Mouse (Mus musculus) ovary, postnatal 14 days (tissue): Measurements from ENCODE around the gene Phrf1.

Source experiments
- DNase-seq: peaks from one replicate; pipeline ENCODE4 v3.0.0; 2022; ENCODE audit warnings: low spot score

Gene Phrf1

DNA sequence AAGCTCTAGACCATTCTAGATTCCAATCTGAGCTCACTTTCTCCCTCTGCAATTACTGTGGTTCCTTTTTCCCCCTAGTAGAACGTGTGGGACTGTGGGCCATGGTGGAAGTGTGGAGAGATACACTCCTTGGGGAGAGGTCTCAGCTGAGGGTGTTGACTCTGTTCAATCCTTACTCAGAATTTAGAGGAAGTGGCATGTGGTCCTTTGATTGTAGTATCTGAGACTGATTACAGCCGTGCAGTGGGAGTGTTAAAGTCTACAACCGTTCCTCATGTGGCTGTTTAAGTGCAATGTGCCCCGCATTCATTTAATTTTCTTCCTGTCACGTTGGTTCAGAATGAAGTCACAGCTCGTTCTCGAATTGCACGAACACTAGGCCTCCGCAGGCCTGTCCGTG is 27.6 kb downstream of the Phrf1 start:
- no peak for DNase-seq

DNA sequence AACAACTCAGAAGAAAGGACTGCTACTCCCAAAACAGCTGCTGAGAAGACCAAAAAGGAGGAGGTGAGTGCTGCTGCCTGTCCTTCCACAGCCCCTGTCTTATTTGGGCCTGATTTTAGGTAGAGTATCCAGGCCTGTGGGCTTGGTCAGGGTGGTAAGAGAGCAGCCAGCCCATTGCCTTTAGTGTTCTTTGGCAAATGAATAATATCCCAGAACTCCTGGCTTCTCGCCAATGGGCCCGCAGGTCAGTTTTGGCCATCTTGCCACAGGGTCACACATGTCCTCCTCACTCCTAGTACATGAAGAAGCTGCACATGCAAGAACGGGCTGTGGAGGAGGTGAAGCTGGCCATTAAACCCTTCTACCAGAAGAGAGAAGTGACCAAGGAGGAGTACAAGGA is 32.9 kb downstream of the Phrf1 start:
- no peak for DNase-seq

DNA sequence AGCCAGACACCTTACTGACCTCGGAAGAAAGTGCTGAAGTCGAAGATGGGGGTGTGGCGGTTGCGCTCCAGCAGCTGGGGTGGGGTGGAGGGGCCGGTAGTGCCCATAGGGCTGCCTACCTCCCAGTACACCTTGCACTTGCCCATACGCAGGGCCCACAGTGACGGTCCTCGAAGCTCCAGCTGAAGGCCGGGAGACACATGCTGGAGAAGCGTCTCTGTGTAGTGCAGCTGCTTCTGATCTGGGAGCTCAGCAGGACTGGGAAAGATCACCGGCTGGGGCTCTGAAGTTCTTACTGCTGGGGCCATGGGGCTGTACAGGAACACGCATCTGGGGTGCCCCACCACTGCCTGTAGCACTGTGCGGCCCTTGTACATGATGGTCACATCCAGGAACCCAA is 35.1 kb downstream of the Phrf1 start:
- no peak for DNase-seq

DNA sequence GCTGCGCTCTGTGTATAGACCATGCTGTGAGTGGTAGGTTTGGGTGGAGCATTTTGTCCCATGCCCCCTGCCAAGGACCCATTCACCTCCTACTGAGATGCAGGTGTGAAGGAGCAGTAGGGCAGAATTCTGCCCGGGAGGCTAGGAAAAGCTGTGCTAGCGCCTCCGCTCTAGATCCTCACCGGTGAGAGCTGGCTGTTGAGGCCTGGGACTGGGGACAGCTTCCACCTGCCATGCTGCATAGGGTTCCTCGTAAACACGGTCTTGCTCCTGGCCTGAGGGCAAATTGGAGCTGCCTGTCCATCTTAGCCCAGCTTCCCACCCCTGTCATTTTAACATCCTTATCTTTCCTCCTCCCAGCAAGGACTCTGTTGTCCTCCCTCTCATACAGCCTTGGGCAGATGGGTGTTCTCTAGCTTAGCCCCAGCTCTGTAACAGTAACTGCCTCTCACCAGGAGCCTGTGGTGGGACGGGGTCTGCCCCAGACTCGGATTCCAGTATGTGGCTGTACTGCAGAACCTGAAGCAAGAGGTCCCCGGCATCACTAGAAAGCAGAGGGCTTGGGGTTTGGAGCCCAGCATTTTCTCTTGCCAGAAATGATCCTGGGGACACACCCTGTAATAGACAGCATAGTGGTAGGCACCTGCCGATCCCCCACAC is 35.6 kb downstream of the Phrf1 start:
- no peak for DNase-seq

DNA sequence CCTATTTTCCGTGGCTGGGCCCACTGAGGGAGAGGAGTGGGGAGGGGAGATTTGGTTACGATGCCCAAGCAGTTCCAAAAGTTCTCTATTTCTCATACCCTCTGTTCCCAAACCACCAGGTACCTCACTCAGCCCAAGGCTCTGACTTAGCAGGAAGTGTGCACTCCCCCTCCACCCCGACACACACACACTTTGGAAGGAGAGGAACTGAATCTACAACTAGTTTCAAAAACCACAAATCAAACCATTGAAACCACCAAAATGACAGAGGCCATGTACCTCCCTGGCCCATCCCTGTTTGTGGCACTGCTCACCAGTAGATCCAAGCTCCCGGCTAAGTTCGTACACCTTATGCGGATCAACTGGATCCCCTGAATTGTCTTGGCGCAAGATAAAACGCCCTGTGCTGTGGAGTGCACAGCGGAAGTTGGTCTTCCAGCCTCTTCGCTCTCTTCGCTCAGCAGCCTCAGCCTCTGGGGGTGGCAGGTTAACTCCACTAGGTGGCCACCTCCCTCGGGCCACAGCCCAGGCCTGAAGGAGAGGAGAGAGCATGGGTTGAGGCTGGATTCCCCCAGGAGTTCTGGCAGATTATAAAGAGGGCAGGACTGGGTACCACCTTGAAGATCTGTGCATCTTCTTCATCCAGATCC is 36.3 kb downstream of the Phrf1 start:
- DNase-seq = peak; percentile 30

GRCm38 (mm10) chr7:141265411-141265738 is 36.8 kb downstream of the Phrf1 start:
- no peak for DNase-seq

- peak; percentile 42 for DNase-seq
Observed at GRCm38 (mm10) chr7:141265739-141266561, 37.4 kb downstream of the Phrf1 start, which contains the start of gene Irf7. Irf7 (minus strand) TSS chr7:141266481.

GRCm38 (mm10) chr7:141268466-141269272 is 40.1 kb downstream of the Phrf1 start:
- no peak for DNase-seq

- no peak for DNase-seq
Observed at GRCm38 (mm10) chr7:141269273-141269545, 40.6 kb downstream of the Phrf1 start.

GRCm38 (mm10) chr7:141270631-141271030 is 42.0 kb downstream of the Phrf1 start:
- no peak for DNase-seq

DNA sequence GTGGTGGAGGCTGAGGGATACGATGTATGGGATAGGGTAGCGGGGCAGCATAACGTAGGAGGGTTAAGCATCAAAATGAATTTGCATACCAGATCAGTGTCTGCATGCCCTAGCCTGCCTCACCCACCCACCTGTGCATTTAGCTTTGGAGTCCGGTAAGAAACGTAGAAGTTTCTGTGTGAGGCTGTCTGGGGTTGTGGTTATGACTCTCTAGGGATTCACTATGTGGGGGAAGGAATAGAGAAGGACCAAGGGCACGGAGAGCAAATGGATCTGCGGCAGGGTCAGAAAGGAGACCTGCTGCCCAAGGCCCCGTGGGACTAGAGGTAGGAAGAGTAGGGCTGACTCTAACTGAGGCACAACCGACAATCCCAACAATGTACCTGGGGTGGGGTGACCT is 46.8 kb downstream of the Phrf1 start:
- DNase-seq = no peak

DNA sequence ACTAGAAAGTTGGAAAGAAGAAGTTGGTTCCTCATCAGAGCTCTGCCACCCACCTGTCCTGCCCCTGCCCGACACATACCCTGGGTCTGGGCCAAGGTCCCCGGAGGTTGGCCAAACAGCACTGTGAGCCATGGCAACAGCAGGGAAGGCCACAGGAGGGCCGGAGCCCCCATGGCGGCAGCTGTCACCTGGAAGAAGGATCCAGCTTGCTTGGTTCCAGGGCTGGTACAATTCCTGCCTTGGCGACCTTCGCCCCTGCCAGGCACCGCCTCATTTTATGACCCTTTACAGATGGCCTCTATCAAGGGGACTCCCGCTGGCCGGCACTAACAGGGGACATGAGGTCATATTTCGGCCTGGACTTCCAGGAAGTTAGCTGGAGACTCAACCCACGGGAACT is 48.0 kb downstream of the Phrf1 start, which contains the start of gene Cdhr5:
TSS of gene Cdhr5 (minus strand) at position 241 of the 400 bp plus-strand sequence.
- DNase-seq = no peak

DNA sequence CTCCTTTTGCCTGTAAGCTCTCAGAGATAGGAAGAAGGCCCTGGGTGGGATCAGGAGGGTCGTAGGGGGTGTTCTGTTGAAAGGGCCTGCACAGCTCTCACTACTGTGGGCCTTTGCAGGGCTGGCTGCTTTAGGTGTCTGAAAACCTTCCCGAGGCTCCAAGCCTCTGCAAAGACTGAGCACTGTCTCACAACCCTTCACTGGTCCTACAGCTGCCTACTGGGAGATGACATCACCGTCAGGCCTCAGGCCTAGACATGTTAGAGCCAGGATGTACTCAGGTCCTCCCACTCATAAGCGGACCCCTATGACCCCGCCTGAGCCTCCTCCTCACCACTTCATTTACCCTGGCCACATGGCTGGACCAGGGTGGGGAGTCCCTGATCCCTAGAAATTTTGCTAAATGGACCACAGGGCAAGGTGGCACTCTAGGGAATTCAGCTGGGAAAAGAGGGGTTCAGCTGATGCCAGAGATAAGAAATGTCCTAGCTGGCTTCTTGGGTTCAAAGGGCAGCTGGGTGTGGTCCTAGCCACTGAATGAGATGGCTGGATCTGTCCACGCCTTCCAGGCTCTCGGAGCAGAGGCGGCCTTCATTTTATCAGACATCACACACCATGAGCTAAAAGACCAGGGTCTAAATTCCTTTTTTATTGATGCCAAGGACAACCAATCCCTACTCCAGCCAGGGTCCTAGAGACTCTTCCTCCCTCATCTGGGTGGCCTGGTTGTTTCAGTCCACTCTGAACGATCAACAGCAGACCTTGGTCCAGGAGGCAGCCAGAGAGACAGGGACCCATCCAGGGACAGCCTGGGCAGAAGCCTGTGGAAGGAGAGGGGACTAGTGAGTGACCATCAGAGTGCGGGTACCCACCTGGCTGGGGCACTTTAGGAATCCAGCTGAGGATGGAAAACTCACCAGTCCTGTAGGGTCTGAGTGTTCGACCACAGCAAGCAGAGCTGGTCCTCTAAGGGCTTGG is 49.4 kb downstream of the Phrf1 start:
- DNase-seq = no peak

DNA sequence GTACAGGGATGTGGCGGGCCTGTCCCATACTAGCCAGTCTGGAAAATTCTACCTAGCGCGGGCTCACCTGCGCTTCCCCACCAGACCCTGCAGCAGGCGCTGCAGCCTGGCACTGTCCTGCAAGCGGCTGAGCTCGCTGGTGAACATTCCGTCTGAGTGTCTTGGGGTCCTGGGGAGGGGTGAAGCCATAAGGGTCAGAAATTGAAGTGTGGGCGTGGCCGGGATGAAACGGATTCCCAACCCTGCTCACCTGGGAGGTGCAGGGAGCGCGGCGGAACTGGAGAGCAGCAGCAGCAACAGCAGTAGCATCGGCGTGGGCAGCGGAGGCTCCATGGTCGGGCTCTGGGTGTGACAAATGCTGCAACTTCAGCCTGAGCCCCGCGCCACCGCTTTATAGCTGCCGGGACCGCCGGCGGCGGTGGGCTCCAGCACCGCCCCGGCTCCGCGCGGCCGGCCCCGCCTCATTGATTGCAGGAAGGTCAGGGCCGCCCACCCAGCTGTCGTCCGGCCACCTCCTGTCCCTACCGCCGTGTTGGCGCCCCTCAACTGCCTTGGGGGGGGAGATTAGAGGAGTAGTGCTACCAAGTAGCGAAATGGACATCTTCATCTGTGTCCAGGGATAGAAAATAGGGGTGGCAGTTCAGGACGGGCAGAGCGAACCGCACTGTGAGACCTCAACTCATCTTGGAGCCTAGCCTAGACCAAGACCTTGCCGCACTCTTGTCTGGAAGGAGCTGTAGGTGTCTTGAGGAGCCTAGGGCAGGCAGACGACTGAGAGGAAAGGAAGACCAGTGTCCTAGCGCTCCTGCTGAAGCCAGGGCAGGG is 50.4 kb downstream of the Phrf1 start, which contains the start of gene Sct:
TSS of gene Sct (minus strand) at position 368 of the 825 bp plus-strand sequence.
- DNase-seq = no peak

DNA sequence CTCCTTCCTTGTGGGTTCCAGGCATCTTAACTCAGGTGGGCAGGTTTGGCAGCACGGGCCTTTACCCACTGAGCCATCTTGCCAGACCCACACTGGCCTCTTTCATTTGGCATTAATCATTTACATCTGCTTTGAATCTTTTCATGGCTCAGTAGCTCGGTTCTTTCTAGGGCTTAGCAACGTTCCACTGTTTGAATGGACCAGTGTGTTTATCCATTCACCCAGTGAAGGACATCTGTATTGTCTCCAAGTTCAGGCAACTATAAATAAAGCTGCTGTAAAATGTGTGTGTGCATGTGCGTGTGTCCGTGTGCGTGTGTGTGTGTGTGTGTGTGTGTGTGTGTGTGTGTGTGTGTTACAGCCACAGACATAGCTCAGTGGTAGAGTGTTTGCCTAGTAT is 52.9 kb downstream of the Phrf1 start:
- no peak for DNase-seq

GRCm38 (mm10) chr7:141282756-141283155 is 54.2 kb downstream of the Phrf1 start:
- no peak for DNase-seq

DNA sequence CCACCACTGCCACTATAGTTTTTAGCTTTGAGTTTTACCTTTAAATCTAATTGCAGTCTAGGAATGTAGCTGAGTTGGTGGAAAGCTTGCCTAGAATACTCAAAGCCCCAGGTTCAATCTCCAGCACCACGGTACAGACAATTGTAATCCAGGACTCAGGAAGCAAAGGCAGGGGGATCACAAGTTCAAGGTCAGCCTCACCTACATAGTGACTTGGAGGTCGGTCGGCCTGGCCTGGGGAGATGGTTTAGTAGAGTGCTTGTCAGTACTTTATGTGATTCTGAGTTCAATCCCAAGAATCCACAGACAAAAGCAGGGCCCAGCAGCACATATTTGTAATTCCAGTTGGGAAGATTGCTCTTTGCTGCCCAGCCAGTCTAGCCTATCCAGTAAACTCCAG is 59.5 kb downstream of the Phrf1 start:
- no peak for DNase-seq

GRCm38 (mm10) chr7:141291921-141292582 is 63.5 kb downstream of the Phrf1 start, which contains the start of gene Drd4:
Drd4 (plus strand) TSS chr7:141292006.
- DNase-seq = peak; percentile 29

DNA sequence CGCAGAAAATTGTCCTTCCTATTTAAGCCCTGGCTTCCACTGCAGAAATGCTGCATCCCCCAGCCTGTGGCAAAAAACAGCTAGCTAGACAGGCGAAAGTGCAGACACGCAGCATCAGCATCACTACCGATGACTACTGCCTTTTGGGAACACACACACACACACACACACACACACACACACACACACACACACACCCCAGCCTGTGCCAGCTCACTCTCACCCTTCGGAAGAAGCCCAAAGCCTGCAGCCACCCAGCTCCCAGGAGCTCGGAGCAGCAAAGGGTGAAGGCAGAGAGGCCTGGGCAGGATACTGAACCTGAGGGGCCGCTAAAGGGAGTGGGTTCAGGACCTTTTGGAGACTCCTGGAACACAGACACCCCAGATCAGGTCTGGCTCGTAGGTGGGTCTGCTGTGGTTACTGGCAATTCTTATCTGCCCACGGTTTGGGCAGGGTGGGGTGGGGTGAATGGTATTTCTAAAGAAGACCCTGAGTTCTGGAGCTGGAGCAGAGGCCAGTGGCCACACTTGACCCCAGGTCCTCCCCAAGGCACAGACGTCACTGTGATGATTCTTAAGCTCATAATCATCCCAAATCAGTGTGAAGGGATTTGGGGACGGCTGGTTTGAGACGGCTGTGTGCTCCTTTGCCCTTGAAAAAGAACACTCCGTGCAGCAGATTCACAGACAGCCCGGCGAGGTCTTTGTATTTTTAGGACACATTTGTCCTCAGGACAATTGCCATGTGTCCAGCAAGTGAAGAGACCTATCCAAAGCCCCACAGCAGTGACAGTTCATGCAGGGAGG is 64.2 kb downstream of the Phrf1 start:
- DNase-seq = no peak
